Mouse (Mus musculus) adipose tissue, adult 10 weeks (tissue): ENCODE results near the gene A530016L24Rik. TPM values are rescaled to one million over a fixed set of nuclear protein-coding genes. Genes with fewer than 3 reads are reported as not detected.

Experiments used
- polyA plus RNA-seq: library from polyadenylated mRNA; stranded (reverse); fragments of 350-450 nt; fragmentation: Illumina TruSeq; extraction: RNeasy Lipid Tissue Mini Kit (QIAGEN cat#74804); gene quantifications from one replicate; pipeline ENCODE4 v1.2.3, GENCODE M21; 2014; ENCODE audit warnings: low read depth, low replicate concordance

The A530016L24Rik gene
- 65.5 TPM for polyA plus RNA-seq

DNA sequence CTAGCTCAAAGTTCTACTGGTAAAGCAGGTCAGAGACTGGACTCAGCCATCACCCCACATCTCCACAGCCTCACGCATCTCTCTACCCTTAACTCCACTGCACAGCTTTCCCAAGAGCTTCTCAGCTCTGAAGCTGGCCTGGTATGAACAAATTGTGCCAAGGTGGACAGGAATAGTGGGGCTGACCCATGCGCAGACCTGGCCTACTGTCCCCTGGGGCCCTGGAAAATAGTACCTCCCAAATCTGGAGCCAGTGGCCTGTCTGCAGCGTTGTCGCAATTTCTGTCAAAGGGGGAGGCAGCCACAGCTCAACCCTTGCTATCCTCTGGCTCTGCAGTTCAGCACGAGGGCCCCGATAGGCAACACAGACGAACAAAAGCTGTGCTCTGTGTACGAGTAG, at the start of gene A530016L24Rik:
Gene A530016L24Rik, plus strand, starts transcription at position 315 of the 400 bp plus-strand sequence.

DNA sequence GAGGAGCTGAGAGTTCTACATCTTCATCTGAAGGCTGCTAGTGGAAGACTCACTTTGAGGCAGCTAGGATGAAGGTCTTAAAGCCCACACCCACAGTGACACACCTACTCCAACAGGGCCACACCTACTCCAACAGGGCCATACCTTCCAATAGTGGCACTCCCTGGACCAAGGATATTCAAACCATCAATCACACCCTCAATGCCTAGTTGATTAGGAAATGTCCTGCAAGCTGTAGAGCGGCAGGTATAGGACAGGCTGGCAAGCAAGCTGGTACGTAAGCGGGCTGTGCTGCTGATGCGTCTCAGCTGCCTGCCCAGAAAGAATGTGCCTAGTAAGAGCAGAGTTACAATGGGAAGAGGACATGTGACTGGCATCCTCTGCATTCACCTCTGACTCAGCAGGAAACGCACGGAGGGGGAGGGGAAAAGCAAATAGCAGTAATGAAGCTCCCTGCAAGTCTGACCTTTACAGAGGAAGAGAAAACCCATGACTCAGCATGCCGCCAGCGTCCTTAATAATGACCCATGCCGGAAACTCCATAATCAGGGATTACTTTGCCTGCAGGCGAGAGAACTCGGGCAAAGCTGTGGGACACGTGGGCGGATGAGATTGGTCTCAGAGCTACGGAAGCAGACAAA, 27.6 kb downstream of the A530016L24Rik start, which contains the start of gene Tmem179:
Gene Tmem179, minus strand, starts transcription at position 51 of the 641 bp plus-strand sequence.

Other genes with a start within 250 kb of the A530016L24Rik start
- not detected for gene Tmem179, start 27.3 kb downstream of the A530016L24Rik start, polyA plus RNA-seq
- gene Inf2, start 99.3 kb downstream of the A530016L24Rik start, polyA plus RNA-seq = 25.2 TPM
- 7.7 TPM for gene Adssl1, start 130.6 kb downstream of the A530016L24Rik start, polyA plus RNA-seq
- gene Siva1, start 155.2 kb downstream of the A530016L24Rik start, polyA plus RNA-seq = 23.4 TPM
- gene Akt1, start 185.4 kb downstream of the A530016L24Rik start, polyA plus RNA-seq = 87.7 TPM
- gene Zbtb42, start 189.4 kb downstream of the A530016L24Rik start, polyA plus RNA-seq = 5.8 TPM
- gene Cep170b, start 231.0 kb downstream of the A530016L24Rik start, polyA plus RNA-seq = 34.5 TPM